Mouse (Mus musculus) frontal cortex, postnatal 25 days (tissue): ENCODE measurements around the gene Sarm1.

Source experiments
- DNase-seq, 2 experiments: peaks; one replicate each; pipeline ENCODE4 v3.0.0; 2022; ENCODE audit warnings: low spot score in 2 of 2

Sarm1 gene

GRCm38 (mm10) chr11:78512025-78512957 is 14.7 kb upstream of the Sarm1 start, which contains the start of the genes Tmem199 and Poldip2:
Gene Tmem199, minus strand, starts transcription at chr11:78512172.
Gene Poldip2, plus strand, starts transcription at chr11:78512193.
- peak; percentile 65 to 76 for DNase-seq

GRCm38 (mm10) chr11:78509148-78509547 is 11.6 kb upstream of the Sarm1 start:
- no peak for DNase-seq

GRCm38 (mm10) chr11:78505430-78505829 is 7.9 kb upstream of the Sarm1 start:
- DNase-seq: no peak

- DNase-seq: no peak
Observed at GRCm38 (mm10) chr11:78502909-78503650, 5.5 kb upstream of the Sarm1 start, which contains the start of gene Sebox. Gene Sebox, plus strand, starts transcription at chr11:78503447.

GRCm38 (mm10) chr11:78501529-78501928 is 4.0 kb upstream of the Sarm1 start:
- DNase-seq: no peak

GRCm38 (mm10) chr11:78500623-78501202 is 3.2 kb upstream of the Sarm1 start:
- no peak for DNase-seq

GRCm38 (mm10) chr11:78499543-78499942 is 2.0 kb upstream of the Sarm1 start:
- DNase-seq: no peak

- DNase-seq: no peak
Observed at GRCm38 (mm10) chr11:78499004-78499403, 1.4 kb upstream of the Sarm1 start, which contains the start of gene Vtn. Gene Vtn, plus strand, starts transcription at chr11:78499091.

GRCm38 (mm10) chr11:78497071-78497541 is 448 bp downstream of the Sarm1 start:
- DNase-seq: peak in 1 of 2 experiments; percentile 26

- no peak for DNase-seq
Observed at GRCm38 (mm10) chr11:78495904-78496303, 1.6 kb downstream of the Sarm1 start.

GRCm38 (mm10) chr11:78490781-78491241 is 6.7 kb downstream of the Sarm1 start:
- DNase-seq: peak; percentile 22 to 31

GRCm38 (mm10) chr11:78488168-78488567 is 9.4 kb downstream of the Sarm1 start:
- DNase-seq: peak; percentile 70 to 74

GRCm38 (mm10) chr11:78483639-78484038 is 13.9 kb downstream of the Sarm1 start:
- no peak for DNase-seq

- DNase-seq: no peak
Observed at GRCm38 (mm10) chr11:78475289-78475688, 22.3 kb downstream of the Sarm1 start.

- no peak for DNase-seq
Observed at GRCm38 (mm10) chr11:78471326-78472103, 26.0 kb downstream of the Sarm1 start.

GRCm38 (mm10) chr11:78467932-78468331 is 29.6 kb downstream of the Sarm1 start:
- no peak for DNase-seq

GRCm38 (mm10) chr11:78467515-78467914 is 30.0 kb downstream of the Sarm1 start:
- DNase-seq: no peak

GRCm38 (mm10) chr11:78466242-78466912 is 31.2 kb downstream of the Sarm1 start:
- DNase-seq: no peak

- peak; percentile 57 to 66 for DNase-seq
Observed at GRCm38 (mm10) chr11:78465568-78466180, 31.9 kb downstream of the Sarm1 start, which contains the start of gene Slc46a1. Gene Slc46a1, plus strand, starts transcription at chr11:78465697.

- DNase-seq: no peak
Observed at GRCm38 (mm10) chr11:78465116-78465515, 32.4 kb downstream of the Sarm1 start.
